Mouse (Mus musculus): ENCODE results near the gene Olfr1487.
"Not testable (repeated sequence)": the region's sequence is repeated elsewhere in the genome, so short reads cannot be mapped to it uniquely, and the experiment has no call there.

Olfr1487 gene

DNA sequence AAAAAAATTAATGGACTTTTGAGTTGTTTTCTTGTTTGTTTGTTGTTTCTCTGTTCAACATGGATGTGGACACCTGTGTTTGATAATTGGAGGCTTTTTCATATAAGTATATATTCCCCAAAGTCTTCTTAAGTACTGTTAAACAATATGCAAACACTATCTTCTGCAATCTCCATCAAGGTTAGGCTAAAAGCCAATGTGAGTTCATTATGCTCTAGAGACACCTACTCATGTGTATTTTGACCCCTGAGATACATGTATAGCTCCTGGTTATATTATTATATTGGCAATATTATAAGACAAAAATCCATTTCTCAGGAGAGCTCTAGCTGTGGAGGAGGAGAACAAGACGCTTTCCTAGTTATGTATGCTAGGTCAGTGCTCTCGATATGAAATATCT is at the start of gene Olfr1487:
Gene Olfr1487, plus strand, starts transcription at position 301 of the 400 bp plus-strand sequence.
- DNase-seq (ENCODE audit: extremely low spot score), result not testable (repeated sequence)

DNA sequence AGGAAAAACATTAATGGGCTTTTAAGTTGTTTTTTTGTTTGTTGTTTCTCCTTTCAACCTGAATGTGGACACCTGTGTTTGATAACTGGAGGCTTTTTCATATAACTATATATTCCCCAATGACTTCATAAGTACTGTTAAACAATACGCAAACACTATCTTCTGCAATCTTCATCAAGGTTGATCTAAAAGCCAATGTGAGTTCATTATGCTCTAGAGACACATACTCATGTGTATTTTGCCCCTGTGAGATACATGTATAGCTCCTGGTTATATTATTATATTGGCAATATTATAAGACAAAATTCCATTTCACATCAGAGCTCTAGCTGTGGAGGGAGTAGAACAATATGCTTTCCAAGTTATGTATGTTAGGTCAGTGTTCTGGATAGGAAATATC is 34.0 kb upstream of the Olfr1487 start, which contains the start of gene Olfr1484:
Gene Olfr1484, plus strand, starts transcription at position 301 of the 400 bp plus-strand sequence.
- DNase-seq (ENCODE audit: extremely low spot score), result no peak

DNA sequence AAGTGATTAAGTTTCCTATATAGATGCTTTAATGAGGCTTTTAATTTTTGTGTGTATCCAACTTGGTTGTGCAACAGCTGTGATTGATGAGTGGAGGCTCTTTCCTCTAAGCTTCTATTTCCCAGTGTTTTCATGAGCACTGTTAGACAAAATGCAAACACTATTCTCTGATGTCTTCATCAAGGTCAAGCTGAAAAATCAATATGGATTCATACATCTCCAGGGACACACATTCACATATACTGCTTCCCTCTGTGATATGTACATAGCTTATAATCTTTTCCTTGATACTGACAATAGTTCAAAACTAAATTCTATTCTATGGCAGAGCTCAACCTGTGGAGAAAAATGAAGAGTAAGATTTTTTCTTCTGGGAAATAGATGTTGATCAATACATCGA is 14.1 kb downstream of the Olfr1487 start, which contains the start of gene Olfr1489:
Gene Olfr1489, plus strand, starts transcription at position 301 of the 400 bp plus-strand sequence.
- no peak for DNase-seq (ENCODE audit: extremely low spot score)

DNA sequence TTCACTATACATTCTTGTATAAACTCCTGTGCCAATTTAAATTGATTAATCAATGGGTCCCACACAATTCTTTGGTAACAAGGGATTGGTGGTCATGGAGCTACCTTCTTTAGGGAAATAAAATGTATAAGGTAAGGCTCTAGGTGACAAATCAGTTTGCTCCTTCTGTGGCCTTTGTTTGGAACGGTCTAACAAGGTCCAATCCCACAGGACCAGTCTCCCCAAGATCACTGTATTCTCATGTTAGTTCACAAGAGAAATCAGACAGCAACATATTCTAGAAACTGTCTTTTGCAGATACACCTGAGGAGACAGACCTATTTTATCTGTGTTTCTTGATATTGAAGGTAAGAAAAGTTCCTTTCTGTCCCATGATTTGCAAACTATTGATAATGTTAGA is 33.6 kb downstream of the Olfr1487 start, which contains the start of gene Olfr1490:
Gene Olfr1490, plus strand, starts transcription at position 301 of the 400 bp plus-strand sequence.
- DNase-seq (ENCODE audit: extremely low spot score), result no peak

All from embryo, embryonic 9.5 days (tissue).